Mouse (Mus musculus) hindbrain, embryonic 10.5 days (tissue): Measurements from ENCODE around the gene Rps17. TPM values are rescaled to one million over a fixed set of nuclear protein-coding genes. Genes with fewer than 3 reads are reported as not detected.

Experiments
- DNase-seq: peaks from one replicate; pipeline ENCODE4 v3.0.0-alpha.2; 2017; ENCODE audit warnings: low spot score
- H3K27ac ChIP-seq: fragments of 300-500 bp; sonication (generic); 2 replicates; pipeline ENCODE4 v1.5.1; 2016; ENCODE audit warnings: mild to moderate bottlenecking, moderate library complexity
- H3K27me3 ChIP-seq: fragments of 300-500 bp; sonication (generic); 2 replicates; pipeline ENCODE4 v1.6.1; 2016; ENCODE audit warnings: mild to moderate bottlenecking; ENCODE audit not compliant: poor library complexity, insufficient read depth, severe bottlenecking
- H3K36me3 ChIP-seq: fragments of 300-500 bp; sonication (generic); 2 replicates; pipeline ENCODE4 v1.6.1; 2016; ENCODE audit warnings: mild to moderate bottlenecking, moderate library complexity
- H3K4me1 ChIP-seq: fragments of 300-500 bp; sonication (generic); replicated peaks from 2 replicates; pipeline ENCODE4 v1.6.1; 2016; ENCODE audit warnings: mild to moderate bottlenecking
- H3K4me3 ChIP-seq: fragments of 300-500 bp; sonication (generic); 2 replicates; pipeline ENCODE4 v1.5.1; 2016; ENCODE audit warnings: mild to moderate bottlenecking, moderate library complexity
- H3K9me3 ChIP-seq: fragments of 300-500 bp; sonication (generic); 2 replicates; pipeline ENCODE4 v1.6.1; 2016; ENCODE audit warnings: mild to moderate bottlenecking, moderate library complexity
- WGBS: fragments of 180-500 bp; shearing (Covaris S2); methylation state at CpG from one replicate; pipeline ENCODE4 v1.1.7; 2016; 5-methylcytosine and 5-hydroxymethylcytosine counted together
- polyA plus RNA-seq: library from polyadenylated mRNA; unstranded; fragments of >200 nt; fragmentation: Nextera tagmentation; extraction: Ambion mirVana; gene quantifications from 2 replicates; pipeline ENCODE4 v1.2.1, GENCODE M21; 2016

The Rps17 gene
- polyA plus RNA-seq, result 1,093 and 1,176 TPM in 2 replicates

- H3K27ac ChIP-seq, result peak within 1 kb of the TSS; percentile 95
- H3K4me1 ChIP-seq, result peaks cover 29% of the 10 kb centered on the region
- under 1% methylated on average over 85 of the region's 85 CpGs for WGBS
- peaks cover 44% of the 10 kb centered on the region for H3K36me3 ChIP-seq
- no peaks in the 10 kb centered on the region for H3K27me3 ChIP-seq
- H3K4me3 ChIP-seq, result peak within 1 kb of the TSS; percentile 99
- H3K9me3 ChIP-seq, result no peaks in the 10 kb centered on the region
- peak; percentile 97 for DNase-seq
These were observed at the start of gene Rps17 for GRCm38 (mm10) chr7:81344544-81345446. Rps17 (minus strand) TSS chr7:81345254.

GRCm38 (mm10) chr7:81379363-81379762 lies 34.3 kb upstream of the Rps17 start:
- H3K27me3 ChIP-seq, result no peaks in the 10 kb centered on the region
- no peaks in the 10 kb centered on the region for H3K36me3 ChIP-seq
- no peak overlapping the region for H3K4me3 ChIP-seq
- no peaks in the 10 kb centered on the region for H3K9me3 ChIP-seq
- H3K27ac ChIP-seq, result no peak overlapping the region
- no peak for DNase-seq
- 73% methylated on average over 1 of the region's 1 CpGs for WGBS
- no peaks in the 10 kb centered on the region for H3K4me1 ChIP-seq

GRCm38 (mm10) chr7:81372337-81372920 lies 27.4 kb upstream of the Rps17 start:
- Histone ChIP-seq H3K27ac (0 out of 2 replicates have a peak overlapping the region, but pooled peaks have one; percentile 40), H3K36me3 (no peaks in the 10 kb centered on the region), H3K4me1 (peaks cover 12% of the 10 kb centered on the region), H3K4me3 (peak overlapping the region; percentile 40), H3K27me3 (peaks cover 15% of the 10 kb centered on the region), H3K9me3 (no peaks in the 10 kb centered on the region)
- peak; percentile 58 for DNase-seq
- WGBS, result 9% methylated on average over 13 of the region's 13 CpGs

- peak overlapping the region; percentile 40; the same call in 1 of the 2 replicates for H3K4me3 ChIP-seq
- 17% methylated on average over 5 of the region's 5 CpGs for WGBS
These were observed 26.8 kb upstream of the Rps17 start for GRCm38 (mm10) chr7:81371811-81372210.

GRCm38 (mm10) chr7:81369724-81370123 lies 24.7 kb upstream of the Rps17 start:
- H3K27ac ChIP-seq, result no peak overlapping the region
- no peaks in the 10 kb centered on the region for H3K36me3 ChIP-seq
- H3K4me3 ChIP-seq, result no peak overlapping the region
- WGBS, result 68% methylated on average over 3 of the region's 3 CpGs
- peaks cover 15% of the 10 kb centered on the region for H3K27me3 ChIP-seq
- no peaks in the 10 kb centered on the region for H3K9me3 ChIP-seq
- no peak for DNase-seq
- H3K4me1 ChIP-seq, result peaks cover 12% of the 10 kb centered on the region

More at GRCm38 (mm10) chr7:81371811-81372210, 26.8 kb upstream of the Rps17 start:
- Histone ChIP-seq H3K4me1 (peaks cover 12% of the 10 kb centered on the region), H3K27ac (no peak overlapping the region), H3K27me3 (peaks cover 15% of the 10 kb centered on the region), H3K36me3 (no peaks in the 10 kb centered on the region), H3K9me3 (no peaks in the 10 kb centered on the region)
- DNase-seq, result no peak

- H3K9me3 ChIP-seq, result no peaks in the 10 kb centered on the region
- peaks cover 12% of the 10 kb centered on the region for H3K4me1 ChIP-seq
- no peak overlapping the region for H3K4me3 ChIP-seq
- no peaks in the 10 kb centered on the region for H3K36me3 ChIP-seq
- no peak overlapping the region for H3K27ac ChIP-seq
- WGBS, result 80% methylated on average over 3 of the region's 3 CpGs
- no peak for DNase-seq
- H3K27me3 ChIP-seq, result peaks cover 13% of the 10 kb centered on the region
These were observed 22.9 kb upstream of the Rps17 start for GRCm38 (mm10) chr7:81367946-81368345.

- Histone ChIP-seq H3K36me3 (no peaks in the 10 kb centered on the region), H3K4me1 (no peaks in the 10 kb centered on the region), H3K27ac (no peak overlapping the region), H3K27me3 (0 out of 2 replicates have a peak, but pooled peaks cover 2% of the 10 kb centered on the region), H3K4me3 (no peak overlapping the region), H3K9me3 (no peaks in the 10 kb centered on the region)
- WGBS, result 81% methylated on average over 7 of the region's 7 CpGs
- DNase-seq, result no peak
These were observed 11.9 kb upstream of the Rps17 start for GRCm38 (mm10) chr7:81356975-81357374.

- H3K27ac ChIP-seq, result no peak overlapping the region
- H3K4me3 ChIP-seq, result no peak overlapping the region
- DNase-seq, result no peak
- H3K27me3 ChIP-seq, result 0 out of 2 replicates have a peak, but pooled peaks cover 2% of the 10 kb centered on the region
- no peaks in the 10 kb centered on the region for H3K36me3 ChIP-seq
- WGBS, result 79% methylated on average over 1 of the region's 1 CpGs
- H3K9me3 ChIP-seq, result no peaks in the 10 kb centered on the region
- H3K4me1 ChIP-seq, result no peaks in the 10 kb centered on the region
These were observed 11.3 kb upstream of the Rps17 start for GRCm38 (mm10) chr7:81356360-81356759.

- WGBS, result 81% methylated on average over 7 of the region's 7 CpGs
- Histone ChIP-seq H3K27me3 (0 out of 2 replicates have a peak, but pooled peaks cover 2% of the 10 kb centered on the region), H3K4me3 (no peak overlapping the region), H3K27ac (no peak overlapping the region), H3K4me1 (no peaks in the 10 kb centered on the region), H3K9me3 (no peaks in the 10 kb centered on the region), H3K36me3 (no peaks in the 10 kb centered on the region)
- DNase-seq, result no peak
These were observed 10.7 kb upstream of the Rps17 start for GRCm38 (mm10) chr7:81355746-81356145.

GRCm38 (mm10) chr7:81351826-81352225 lies 6.8 kb upstream of the Rps17 start:
- DNase-seq, result no peak
- Histone ChIP-seq H3K4me3 (no peak overlapping the region), H3K4me1 (no peaks in the 10 kb centered on the region), H3K9me3 (no peaks in the 10 kb centered on the region), H3K27ac (no peak overlapping the region), H3K36me3 (no peaks in the 10 kb centered on the region), H3K27me3 (no peaks in the 10 kb centered on the region)
- 81% methylated on average over 4 of the region's 4 CpGs for WGBS

GRCm38 (mm10) chr7:81348206-81348605 lies 3.2 kb upstream of the Rps17 start:
- no peak for DNase-seq
- 62% methylated on average over 7 of the region's 7 CpGs for WGBS
- Histone ChIP-seq H3K9me3 (no peaks in the 10 kb centered on the region), H3K36me3 (peaks cover 10% of the 10 kb centered on the region), H3K4me1 (peaks cover 15% of the 10 kb centered on the region), H3K27ac (no peak overlapping the region), H3K4me3 (no peak overlapping the region), H3K27me3 (no peaks in the 10 kb centered on the region)

- Histone ChIP-seq H3K36me3 (peaks cover 36% of the 10 kb centered on the region), H3K4me3 (peak overlapping the region; percentile 99), H3K27me3 (no peaks in the 10 kb centered on the region), H3K9me3 (no peaks in the 10 kb centered on the region), H3K4me1 (peaks cover 29% of the 10 kb centered on the region), H3K27ac (peak overlapping the region; percentile 95)
- no peak for DNase-seq
- WGBS, result 62% methylated on average over 15 of the region's 15 CpGs
These were observed 555 bp upstream of the Rps17 start for GRCm38 (mm10) chr7:81345447-81346170.
